Mouse (Mus musculus): Measurements from ENCODE around the gene Ucn.

The Ucn gene

DNA sequence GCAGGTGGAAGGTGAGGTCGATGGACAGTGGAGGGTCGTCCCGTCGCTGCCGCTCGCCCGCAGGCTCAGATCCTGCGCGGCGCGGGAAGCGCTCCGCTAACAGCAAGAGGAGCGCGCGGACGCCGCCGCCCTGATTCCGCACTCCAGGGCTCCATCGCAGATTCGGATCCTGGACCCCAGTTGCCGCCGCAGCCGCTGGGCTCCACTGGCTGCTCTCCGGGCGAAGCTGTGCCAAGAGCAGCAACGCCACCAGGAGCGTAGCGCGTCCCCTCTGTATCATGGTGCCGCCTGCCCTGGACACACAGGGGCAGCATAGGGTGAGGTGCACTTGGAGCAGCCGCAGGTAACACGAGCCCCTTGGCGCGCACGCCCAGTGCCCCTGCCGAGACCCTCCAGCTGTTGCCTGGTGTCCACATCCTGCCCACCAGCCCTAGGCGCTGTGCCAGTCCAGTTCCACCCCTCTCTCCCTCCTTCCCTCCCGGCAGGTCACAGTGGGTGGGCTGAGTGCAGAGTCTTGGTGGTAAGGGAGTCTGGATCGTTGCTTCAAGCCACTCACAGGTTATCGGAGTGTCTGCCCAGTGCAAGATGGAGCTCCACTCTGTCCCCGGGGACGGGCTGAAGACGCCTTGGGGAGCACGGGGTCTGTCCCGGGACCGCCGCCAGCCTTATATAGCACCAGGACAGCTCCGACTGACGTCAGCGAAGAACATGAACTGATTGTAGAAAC, at the start of gene Ucn:
Gene Ucn, minus strand, starts transcription at position 589 of the 727 bp plus-strand sequence.
- no peak for DNase-seq

DNA sequence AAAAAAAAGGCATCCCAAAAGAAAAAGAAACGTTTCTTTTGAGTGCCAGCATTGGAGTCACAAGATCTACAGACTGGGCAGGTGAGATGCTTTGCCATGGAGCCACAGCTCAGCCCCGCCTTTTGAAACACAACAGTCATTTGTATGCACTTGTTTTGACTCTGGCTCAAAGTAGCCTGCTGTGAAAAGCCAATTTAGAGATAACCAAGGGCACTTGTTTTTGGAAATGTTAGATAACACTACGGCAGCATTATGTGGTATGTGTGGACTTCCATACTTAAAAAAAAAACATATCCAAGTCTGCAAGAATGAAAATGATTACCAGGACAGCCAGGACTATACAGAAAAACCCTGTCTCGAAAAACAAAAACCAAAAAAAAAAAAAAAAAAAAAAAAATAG, 45.0 kb upstream of the Ucn start:
- no peak for DNase-seq

DNA sequence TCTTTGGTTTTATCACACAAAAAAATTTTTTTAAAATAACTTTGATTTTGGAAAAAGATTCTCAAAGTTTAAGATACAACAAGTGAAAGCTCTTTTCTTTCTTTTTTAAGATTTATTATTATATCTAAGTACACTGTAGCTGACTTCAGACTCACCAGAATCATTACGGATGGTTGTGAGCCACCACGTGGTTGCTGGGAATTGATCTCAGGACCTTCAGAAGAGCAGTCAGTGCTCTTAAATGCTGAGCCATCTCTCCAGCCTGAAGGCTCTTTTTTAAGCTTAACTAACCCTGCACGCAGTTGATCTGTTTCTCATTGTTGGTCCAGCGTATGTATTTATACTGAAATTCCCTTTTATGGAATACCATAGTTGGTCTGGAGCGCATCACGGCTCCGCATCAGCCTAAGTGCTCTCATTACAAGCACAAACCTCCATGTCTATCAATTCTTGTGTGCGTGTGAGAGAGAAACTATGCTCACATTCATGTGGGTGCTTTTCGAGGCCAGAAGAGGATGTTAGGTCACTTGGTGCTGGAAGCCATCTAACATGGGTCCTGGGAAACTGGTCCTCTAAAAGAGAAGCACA, 42.6 kb upstream of the Ucn start:
- no peak for DNase-seq

DNA sequence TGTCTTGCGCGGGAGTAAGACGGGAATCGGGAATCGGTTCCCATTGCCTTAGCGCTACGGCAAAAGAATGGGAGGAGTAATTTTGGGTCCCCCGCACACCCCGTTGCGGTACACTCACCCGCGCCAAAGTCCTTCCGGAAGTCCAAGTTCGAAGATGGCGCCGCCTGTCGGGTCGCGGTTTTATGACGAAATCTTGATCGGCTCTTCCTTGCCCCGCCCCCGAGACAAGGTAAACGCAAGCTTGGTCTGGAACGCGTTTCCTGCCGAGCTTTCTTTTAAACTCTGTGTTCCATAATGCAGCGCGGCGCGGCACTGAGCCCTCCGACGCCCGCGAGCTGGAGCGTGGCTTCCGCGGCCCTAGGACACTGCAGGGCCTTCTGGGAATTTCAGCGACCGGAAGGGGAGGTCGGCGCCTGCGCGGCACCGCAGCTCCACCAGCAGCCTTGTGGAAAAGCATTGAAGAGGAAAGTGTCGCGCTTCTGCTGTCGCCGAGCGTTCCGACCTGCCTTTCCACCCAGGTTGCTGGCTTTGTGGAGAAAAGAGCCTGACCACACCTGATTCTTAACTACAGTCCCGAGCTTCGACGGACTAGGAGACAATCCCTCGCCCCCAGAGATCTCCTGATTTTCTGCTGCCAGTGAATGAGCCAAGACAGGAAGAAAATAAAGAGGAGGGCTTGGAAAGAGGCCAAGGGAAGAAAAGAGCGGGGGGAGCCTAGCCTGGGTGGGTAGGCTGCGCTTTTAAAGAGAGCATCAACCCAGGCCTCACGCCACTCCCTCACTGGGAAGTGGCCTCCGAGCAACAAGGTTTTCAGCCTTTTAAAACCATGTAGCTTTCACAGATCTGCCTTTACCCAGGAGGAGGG, 41.4 kb upstream of the Ucn start, which contains the start of the genes Gm29609 and Gtf3c2:
Gene Gm29609, minus strand, starts transcription at position 146 of the 865 bp plus-strand sequence.
Gene Gtf3c2, minus strand, starts transcription at position 379 of the 865 bp plus-strand sequence.
- peak; percentile 96 for DNase-seq

DNA sequence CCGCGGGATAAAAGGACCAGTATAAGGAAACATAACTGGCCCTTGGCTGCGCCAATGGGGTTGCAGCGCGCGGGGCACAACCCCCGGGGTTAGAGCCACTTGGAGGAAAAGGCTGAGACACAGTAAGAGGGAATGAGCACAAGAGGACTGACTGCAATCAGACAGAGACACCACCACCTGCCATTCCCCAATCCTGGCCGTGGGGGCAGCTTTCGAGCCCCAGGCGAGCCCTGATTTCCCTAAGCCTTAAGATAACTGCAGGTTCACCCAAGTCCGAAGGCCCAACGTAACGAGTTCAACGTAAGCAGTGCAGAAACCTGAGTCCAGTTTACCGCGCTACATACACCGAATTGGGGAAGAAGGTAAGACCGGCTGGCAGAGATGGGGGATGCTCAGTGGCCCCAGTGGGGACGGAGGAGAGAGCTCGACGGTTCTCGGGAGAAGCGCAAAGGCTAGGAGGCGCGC, 40.7 kb upstream of the Ucn start:
- no peak for DNase-seq

DNA sequence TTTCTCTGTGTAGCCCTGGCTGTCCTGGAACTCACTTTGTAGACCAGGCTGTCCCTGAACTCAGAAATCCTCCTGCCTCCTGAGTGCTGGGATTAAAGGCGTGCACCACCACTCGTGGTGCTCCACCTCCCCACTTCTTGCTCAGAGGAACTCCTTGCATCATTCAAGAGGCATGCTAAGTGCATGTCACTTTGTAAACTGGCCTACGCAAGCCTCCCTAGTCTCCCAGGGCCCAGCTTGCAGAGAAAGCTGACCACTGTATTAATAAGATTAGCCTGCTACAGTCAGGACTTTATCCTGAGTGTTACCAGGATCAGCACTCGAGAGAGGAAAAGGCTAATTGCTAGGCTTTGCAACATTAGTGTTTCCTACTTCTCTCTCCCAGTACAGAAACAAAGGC, 30.0 kb upstream of the Ucn start:
- DNase-seq = no peak

DNA sequence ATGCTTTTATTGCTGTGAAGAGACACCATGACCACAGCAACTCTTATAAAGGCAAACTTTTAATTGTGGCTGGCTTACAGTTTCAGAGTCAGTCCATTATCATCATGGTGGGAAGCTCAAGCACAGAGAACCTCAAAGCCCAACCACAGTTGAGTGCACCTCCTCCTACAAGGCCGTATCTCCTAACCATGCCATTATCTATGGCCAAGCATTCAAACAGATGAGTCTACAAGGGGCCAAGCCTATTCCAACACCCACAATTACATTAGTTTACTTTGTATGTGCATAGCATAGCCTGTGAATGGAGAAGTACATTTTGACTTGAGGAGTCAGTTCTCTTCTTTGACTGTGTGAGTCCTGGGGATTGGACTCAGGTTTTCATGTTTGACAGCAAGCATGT, 26.2 kb upstream of the Ucn start:
- no peak for DNase-seq

DNA sequence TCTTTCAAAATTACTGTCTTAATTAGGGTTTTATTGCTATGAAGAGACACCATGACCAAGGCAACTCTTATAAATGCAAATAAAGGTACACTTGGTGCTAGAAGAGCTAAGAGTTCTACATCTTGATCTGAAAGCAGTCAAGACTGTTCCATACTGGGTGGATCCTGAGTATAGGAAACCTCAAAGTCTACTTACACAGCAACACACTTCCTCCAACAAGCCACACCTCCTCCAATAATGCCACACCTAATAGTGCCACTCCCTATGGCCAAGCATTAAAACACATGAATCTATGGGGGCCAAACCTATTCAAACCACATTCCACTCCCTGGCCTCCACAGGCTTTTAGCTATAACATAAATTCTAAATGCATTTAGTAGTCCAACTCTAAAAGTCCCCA, 23.8 kb upstream of the Ucn start:
- DNase-seq = no peak

DNA sequence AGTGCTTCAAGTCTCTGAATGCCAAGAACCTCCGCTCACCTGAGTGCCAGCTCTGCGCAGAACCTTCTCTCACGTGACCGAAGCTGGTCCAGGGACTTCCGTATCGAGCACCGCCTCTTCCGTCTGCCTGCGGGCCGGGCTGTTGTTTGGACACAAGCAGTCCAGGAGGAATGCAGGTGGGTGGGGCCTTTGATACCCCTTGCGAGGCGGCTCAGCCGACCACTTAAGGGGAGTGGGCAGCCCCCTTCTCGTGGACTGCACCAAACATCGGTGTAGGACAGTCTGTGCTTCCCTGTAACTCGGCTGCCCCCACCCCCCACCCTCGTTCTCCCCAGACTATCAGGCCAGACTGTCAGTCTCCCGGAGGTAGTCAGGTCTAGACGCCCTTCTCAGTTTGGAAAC, 15.5 kb upstream of the Ucn start, which contains the start of gene Mpv17:
Gene Mpv17, minus strand, starts transcription at position 100 of the 402 bp plus-strand sequence.
- peak; percentile 77 for DNase-seq

DNA sequence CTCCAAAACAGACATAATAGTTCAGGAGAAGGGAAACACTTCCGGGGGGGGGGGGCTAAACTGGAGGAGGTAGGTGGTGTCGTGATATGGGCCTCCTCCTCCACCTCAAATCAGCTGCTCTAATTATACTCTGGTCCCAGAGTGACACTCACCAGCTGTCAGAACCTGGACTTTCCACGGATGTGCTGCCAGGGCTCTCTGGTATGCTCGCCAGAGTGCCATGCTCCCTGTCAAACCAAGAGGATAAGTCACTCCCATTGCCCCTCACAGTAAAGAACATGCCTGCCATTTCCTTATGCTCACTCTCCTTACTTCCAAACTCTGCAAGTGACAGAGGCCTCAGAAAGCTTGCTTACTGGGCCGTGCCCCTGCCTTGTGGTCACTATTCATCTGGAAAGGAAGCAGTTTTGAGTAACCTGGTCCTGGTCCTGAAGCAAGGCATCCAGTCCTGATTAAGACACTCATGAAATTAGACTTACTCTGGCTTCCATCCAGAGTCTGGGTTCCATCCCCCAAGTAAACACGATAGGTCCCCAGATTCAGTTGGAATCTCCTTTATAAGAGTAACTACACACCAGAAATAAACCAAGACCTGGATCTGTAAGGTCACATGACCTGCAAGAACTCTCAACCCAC, 15.0 kb upstream of the Ucn start:
- peak; percentile 16 for DNase-seq

DNA sequence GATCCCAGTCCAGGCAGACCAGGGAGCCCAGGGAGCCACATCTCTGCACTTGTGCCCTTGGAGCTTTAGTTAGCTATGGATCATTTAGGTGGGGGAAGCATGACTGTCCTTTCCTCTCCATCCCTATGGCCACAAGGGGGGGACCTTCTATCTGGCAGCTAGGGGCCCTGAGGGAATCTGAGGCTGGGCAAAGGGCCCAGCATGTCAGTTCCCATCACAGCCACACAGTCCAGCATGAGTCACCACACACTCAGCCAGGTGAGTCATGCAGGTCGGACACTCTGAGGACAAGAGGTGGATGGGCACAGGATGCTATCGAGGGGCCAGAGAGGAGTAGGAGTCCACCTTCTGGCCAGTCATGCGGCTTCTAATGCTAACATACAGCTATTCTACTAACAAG, 13.1 kb upstream of the Ucn start:
- DNase-seq = peak; percentile 53

DNA sequence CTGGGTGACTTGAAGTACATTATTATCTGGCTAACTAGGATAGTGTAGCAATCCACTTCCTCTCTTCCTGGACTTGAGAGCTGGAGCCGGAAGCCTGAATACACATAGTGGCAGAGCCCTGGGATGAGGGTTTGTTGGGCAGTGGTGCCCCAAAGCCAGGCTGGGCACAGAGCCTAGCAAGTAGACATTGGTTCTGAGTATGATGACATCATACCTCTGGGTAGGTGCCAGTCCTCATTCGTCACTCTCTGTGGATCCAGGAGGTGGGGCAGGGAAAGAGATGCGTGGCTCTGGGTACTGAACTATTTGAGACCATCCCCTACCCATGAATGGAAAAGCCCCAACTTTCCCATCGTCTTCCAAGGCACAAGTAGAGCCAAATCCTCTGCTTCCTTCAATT, 11.2 kb upstream of the Ucn start:
- DNase-seq = no peak

DNA sequence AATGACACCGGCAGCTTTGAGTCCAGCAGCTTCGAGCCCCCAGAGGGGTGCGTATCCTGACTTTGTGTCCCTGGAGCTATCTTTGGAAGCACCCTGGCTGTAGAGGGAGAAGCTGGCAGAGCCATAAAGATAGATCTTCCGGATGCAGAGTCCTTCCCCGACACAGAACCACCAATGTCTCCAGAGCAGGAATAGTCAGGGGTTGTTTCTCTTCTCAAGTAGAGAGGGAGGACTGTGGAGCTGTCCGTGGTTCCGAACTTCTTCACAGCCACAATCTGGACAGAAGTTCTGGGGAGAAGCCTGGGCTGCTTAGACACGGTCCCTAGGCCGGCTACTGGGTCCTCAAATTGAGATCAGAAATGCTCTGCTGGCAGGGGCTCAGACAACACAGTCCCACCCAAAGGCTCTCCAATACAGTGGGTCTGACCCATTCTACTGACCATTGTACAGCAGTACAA, 368 bp upstream of the Ucn start:
- DNase-seq = no peak

DNA sequence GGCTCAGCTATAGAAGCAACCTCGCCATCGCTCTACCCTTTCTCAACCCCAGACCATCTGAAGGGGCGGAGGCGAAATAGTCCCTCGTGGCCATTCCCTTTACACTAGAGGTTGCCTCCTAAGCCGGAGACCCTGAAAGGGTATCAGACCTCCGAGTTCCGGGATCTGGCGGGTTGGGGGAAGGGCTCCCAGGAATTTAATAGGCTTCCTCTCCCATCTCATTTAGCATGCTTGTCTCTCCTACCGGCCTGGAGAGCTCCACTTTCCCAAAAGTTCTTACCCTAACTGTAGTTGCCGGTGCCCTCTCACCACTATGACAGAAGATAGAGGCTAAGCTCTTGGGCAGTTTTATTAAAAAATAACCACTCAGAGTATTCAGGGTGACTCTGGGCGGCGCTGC, 971 bp downstream of the Ucn start:
- no peak for DNase-seq

DNA sequence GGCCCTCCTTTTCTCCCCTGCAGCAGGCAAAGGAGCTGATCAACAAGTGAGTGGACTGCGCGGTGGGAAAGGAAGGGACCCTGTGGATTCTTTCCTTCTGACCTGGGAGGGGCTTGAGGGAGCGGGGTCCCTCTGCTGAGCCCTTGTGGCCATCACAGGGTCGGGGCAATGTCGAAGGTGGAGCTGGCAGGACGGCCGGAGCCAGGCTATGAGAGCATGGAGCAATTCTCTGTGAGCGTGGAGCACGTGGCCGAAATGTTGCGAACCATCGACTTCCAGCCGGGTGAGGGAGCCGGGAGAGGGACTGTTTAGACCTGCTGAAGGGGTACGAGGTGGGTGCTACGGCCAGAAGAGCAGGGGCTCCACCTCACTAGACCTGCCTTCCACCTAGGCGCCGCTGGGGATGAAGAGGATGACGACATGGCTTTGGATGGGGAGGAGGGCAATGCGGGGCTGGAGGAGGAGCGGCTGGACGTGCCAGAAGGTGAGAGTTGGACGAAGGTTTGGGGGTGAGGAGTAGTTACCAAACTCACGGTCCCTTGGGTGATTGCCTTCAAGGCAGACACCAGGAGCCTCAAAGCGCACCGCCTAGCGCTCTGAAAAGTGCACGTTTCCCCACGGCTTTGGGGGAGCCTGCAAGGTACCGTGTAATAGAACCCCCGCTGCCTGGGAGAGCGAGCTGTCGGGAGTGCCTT, 1.8 kb downstream of the Ucn start:
- no peak for DNase-seq

DNA sequence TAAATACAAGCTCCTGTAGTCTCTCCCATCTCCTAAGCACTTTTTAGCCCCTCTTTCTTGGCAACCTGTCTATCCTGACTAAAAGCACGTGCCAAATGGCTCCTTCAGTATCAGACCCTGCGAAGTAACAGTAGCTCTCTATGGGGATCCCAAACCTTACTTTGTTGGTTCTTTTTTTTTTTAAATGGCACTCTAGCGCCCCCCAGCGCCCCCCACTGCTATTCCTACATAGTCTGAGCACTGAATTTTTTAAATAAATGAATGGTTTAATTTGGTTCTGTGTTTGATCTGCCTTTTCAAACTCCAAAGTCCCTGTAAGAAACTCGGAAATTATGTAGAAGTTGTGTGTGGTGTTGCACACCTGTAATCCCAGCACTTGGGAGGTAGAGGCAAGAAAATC, 12.6 kb downstream of the Ucn start:
- no peak for DNase-seq

DNA sequence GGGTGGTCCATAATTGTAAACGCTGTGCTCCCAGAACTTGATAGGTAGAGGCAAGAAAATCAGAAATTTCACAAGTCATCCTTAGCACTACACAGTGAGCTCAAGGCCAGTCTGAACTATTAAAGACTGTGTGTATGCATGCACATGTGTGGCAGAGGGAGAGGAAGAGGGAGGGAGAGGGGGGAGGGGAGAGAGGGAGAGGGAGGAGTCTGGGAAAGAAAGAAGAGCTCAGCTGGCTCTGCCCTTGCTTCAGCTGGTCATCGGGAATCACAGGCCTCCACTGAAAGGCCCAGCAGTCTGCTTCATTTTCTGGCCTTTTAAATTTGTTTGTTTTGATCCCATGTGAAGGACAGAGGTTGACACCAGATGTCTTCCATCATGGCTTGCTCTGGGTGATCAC, 15.1 kb downstream of the Ucn start:
- no peak for DNase-seq

DNA sequence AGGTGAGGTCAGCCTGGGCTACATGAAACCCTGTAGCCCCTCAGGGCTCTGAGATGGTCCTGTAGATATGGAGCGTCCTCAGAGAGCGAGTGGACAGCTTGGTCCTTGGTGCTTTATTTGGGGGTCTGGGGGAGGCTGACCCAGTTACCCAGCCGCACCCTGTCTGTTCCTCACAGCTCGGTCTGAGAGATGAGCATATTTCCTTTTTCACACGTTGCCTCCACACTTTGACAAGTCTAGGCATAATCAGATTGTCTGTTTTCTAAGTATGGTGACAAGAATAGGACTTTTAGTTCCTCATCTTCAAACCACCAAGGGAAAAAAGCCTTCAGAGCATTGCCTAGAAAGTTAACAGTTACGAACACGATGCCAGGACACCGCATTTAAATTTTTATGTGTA, 17.5 kb downstream of the Ucn start:
- DNase-seq = no peak

DNA sequence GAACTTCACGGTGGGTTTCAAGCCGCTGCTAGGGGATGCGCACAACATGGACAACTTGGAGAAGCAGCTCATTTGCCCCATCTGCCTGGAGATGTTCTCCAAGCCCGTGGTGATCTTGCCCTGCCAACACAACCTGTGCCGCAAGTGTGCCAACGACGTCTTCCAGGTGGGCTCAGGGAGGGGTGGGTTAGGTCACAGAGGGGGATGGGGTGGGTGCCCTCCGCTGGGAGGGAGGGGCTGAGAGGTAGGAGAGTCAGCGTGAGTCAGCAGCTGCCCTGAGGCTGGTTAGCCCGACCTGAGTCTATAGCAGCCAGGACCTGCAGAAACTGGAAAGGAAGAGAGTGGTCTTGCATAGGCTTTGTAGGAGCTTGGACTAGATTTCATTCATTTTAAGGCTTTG, 21.7 kb downstream of the Ucn start:
- DNase-seq = no peak

DNA sequence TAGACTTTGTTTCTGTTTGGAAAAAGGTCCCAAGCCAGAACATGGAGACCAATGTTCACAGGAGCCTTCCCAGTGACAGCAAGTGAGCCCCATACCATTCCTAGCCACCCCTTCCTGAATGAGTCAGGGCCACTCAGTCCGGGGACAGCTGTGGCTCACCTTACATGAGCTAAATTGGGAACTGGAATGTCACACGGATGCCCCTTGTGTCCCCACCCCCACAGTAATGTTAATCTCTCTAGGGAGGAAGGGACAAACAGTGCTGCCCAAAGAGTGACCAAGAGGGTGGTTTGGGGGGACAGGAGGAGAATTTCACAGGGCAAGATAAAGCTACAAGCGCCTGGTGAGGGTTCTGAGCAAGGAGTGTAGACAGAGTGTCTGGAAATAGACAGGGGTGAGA, 22.3 kb downstream of the Ucn start, which contains the start of gene Trim54:
Gene Trim54, plus strand, starts transcription at position 359 of the 400 bp plus-strand sequence.
- DNase-seq = no peak

DNA sequence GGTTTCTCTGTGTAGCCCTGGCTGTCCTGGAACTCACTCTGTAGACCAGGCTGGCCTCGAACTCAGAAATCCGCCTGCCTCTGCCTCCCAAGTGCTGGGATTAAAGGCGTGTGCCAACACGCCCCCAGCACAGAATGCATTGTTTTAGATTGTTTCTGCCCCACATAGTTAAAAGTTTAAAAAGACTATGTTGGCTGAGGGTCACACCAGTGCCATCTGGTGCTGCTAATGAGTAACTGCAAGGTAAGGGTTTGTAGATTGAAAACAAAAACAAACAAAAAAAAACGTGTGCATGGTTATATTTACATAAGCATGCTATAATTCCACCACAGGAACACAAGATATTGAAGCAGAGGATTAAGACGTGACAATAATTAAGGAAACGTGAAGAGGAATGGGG, 27.8 kb downstream of the Ucn start:
- no peak for DNase-seq

DNA sequence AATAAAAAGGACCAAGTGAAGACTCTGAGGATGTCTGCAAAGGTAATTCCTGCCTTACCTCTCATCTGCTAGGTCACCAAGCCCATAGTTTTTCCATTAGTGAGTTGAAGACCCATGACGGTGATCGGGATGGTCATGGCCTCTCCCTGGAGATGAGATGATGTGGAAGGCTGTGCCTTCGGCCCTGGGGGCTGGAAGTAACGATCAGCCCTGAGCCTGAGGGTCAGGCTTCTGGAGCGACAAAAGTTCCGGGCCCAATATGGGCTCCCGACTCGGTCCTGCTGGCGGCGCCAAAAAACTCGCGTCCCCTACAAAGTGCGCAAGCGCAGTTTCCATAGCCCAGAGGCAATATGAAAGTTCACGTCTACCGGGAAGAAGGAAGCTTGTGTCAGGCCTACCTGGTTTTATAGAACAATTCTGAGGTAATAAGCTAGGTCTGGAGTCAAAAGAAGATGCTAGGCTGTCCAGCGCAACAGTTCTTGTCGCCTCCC, 30.6 kb downstream of the Ucn start, which contains the start of gene Slc30a3:
Gene Slc30a3, minus strand, starts transcription at position 238 of the 491 bp plus-strand sequence.
- no peak for DNase-seq
